Mouse (Mus musculus) liver, embryonic 13.5 days (tissue): ENCODE data around the gene Pou6f2. TPM values are rescaled to one million over a fixed set of nuclear protein-coding genes. Genes with fewer than 3 reads are reported as not detected.

Source experiments
- ATAC-seq: fragments of 200-750 bp; cut with Nextera tagmentation; 2 replicates; pipeline ENCODE4 v1.8.0; 2017; ENCODE audit warnings: low read depth, mild to moderate bottlenecking, moderate number of reproducible peaks, moderate library complexity
- DNase-seq: peaks from one replicate; pipeline ENCODE4 v3.0.0; 2022
- H3K27ac ChIP-seq: fragments of 300-500 bp; sonication (generic); 2 replicates; pipeline ENCODE4 v1.5.1; 2015; ENCODE audit warnings: moderate library complexity, mild to moderate bottlenecking, inconsistent platforms
- H3K27me3 ChIP-seq: fragments of 300-500 bp; sonication (generic); 2 replicates; pipeline ENCODE4 v1.6.1; 2015; ENCODE audit warnings: mild to moderate bottlenecking, inconsistent platforms
- H3K36me3 ChIP-seq: fragments of 300-500 bp; sonication (generic); 2 replicates; pipeline ENCODE4 v1.6.1; 2015; ENCODE audit warnings: mild to moderate bottlenecking, inconsistent platforms
- H3K4me1 ChIP-seq: fragments of 300-500 bp; sonication (generic); replicated peaks from 2 replicates; pipeline ENCODE4 v1.6.1; 2015; ENCODE audit warnings: inconsistent platforms
- H3K4me2 ChIP-seq: fragments of 300-500 bp; sonication (generic); 2 replicates; pipeline ENCODE4 v1.6.1; 2015; ENCODE audit warnings: inconsistent platforms, mild to moderate bottlenecking, moderate library complexity
- H3K4me3 ChIP-seq: fragments of 300-500 bp; sonication (generic); replicated peaks from 2 replicates; pipeline ENCODE4 v1.5.1; 2015; ENCODE audit warnings: mild to moderate bottlenecking, inconsistent platforms
- H3K9ac ChIP-seq: fragments of 300-500 bp; sonication (generic); 2 replicates; pipeline ENCODE4 v1.6.1; 2015; ENCODE audit warnings: mild to moderate bottlenecking, inconsistent platforms
- H3K9me3 ChIP-seq: fragments of 300-500 bp; sonication (generic); replicated peaks from 2 replicates; pipeline ENCODE4 v1.6.1; 2016; ENCODE audit warnings: inconsistent platforms
- WGBS: fragments of 180-500 bp; shearing (Covaris S2); methylation state at CpG from one replicate; pipeline ENCODE4 v1.1.7; 2015; ENCODE audit not compliant: insufficient replicate concordance; 5-methylcytosine and 5-hydroxymethylcytosine counted together
- polyA plus RNA-seq: library from polyadenylated mRNA; unstranded; fragments of >200 nt; fragmentation: Nextera tagmentation; extraction: Ambion mirVana; gene quantifications from 2 replicates; pipeline ENCODE4 v1.2.1, GENCODE M21; 2015

The Pou6f2 gene
- polyA plus RNA-seq, 1 experiment from 2014 or later = not detected

DNA sequence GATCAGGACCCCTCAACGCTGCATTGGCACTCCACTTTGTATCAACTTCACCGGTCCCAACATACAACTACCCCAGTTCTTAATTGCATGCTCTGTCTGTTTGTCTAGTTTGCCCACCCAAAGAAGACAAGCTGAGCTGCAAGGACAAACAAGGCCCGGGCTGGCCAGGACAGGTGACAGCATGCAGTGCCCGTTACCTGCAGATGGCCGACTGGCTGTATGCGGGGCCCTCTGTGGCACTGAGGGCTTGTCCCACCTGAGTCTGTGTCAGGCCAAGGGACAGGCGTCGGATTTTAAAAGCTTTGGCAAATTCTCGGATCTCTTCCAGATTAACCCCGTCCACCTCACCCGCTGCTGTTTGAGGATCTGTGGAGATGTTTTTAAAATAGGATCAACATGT lies 268.7 kb downstream of the Pou6f2 start:
- 73% methylated on average over 11 of the region's 11 CpGs for WGBS

GRCm38 (mm10) chr13:18128053-18128452 lies 269.4 kb downstream of the Pou6f2 start:
- Histone ChIP-seq H3K4me1 (no peaks in the 10 kb centered on the region), H3K27me3 (peaks cover 7% of the 10 kb centered on the region; the same call in 1 of the 2 replicates), H3K4me3 (no peak overlapping the region), H3K9me3 (no peaks in the 10 kb centered on the region), H3K27ac (no peak overlapping the region), H3K9ac (no peak overlapping the region), H3K4me2 (no peak overlapping the region), H3K36me3 (no peaks in the 10 kb centered on the region)
- 41% methylated on average over 4 of the region's 4 CpGs for WGBS
- ATAC-seq = no peak
- DNase-seq = no peak

More for the DNA sequence above, 268.7 kb downstream of the Pou6f2 start:
- Histone ChIP-seq H3K4me2 (no peak overlapping the region), H3K4me3 (no peak overlapping the region), H3K4me1 (no peaks in the 10 kb centered on the region), H3K9ac (no peak overlapping the region), H3K27me3 (peaks cover 7% of the 10 kb centered on the region; the same call in 1 of the 2 replicates), H3K9me3 (no peaks in the 10 kb centered on the region), H3K36me3 (no peaks in the 10 kb centered on the region), H3K27ac (no peak overlapping the region)
- no peak for DNase-seq
- no peak for ATAC-seq

GRCm38 (mm10) chr13:18126111-18126510 lies 271.4 kb downstream of the Pou6f2 start:
- no peak for ATAC-seq
- no peaks in the 10 kb centered on the region for H3K36me3 ChIP-seq
- no peak overlapping the region for H3K9ac ChIP-seq
- no peaks in the 10 kb centered on the region for H3K4me1 ChIP-seq
- H3K9me3 ChIP-seq = no peaks in the 10 kb centered on the region
- WGBS = 62% methylated on average over 2 of the region's 2 CpGs
- no peak overlapping the region for H3K4me3 ChIP-seq
- DNase-seq = no peak
- peaks cover 7% of the 10 kb centered on the region; the same call in 1 of the 2 replicates for H3K27me3 ChIP-seq
- H3K4me2 ChIP-seq = no peak overlapping the region
- no peak overlapping the region for H3K27ac ChIP-seq

- H3K27ac ChIP-seq = no peak overlapping the region
- H3K4me3 ChIP-seq = no peak overlapping the region
- WGBS = 49% methylated on average over 15 of the region's 15 CpGs
- peaks cover 7% of the 10 kb centered on the region; the same call in 1 of the 2 replicates for H3K27me3 ChIP-seq
- H3K36me3 ChIP-seq = no peaks in the 10 kb centered on the region
- H3K4me2 ChIP-seq = no peak overlapping the region
- no peaks in the 10 kb centered on the region for H3K4me1 ChIP-seq
- no peak for ATAC-seq
- no peak for DNase-seq
- no peaks in the 10 kb centered on the region for H3K9me3 ChIP-seq
- H3K9ac ChIP-seq = no peak overlapping the region
Measured at GRCm38 (mm10) chr13:18125226-18126000, 272.1 kb downstream of the Pou6f2 start.

GRCm38 (mm10) chr13:18124368-18124767 lies 273.1 kb downstream of the Pou6f2 start:
- no peak for DNase-seq
- 8% methylated on average over 13 of the region's 13 CpGs for WGBS
- Histone ChIP-seq H3K36me3 (no peaks in the 10 kb centered on the region), H3K9ac (no peak overlapping the region), H3K9me3 (no peaks in the 10 kb centered on the region), H3K4me3 (no peak overlapping the region), H3K4me2 (0 out of 2 replicates have a peak overlapping the region, but pooled peaks have one; percentile 21), H3K4me1 (no peaks in the 10 kb centered on the region), H3K27ac (no peak overlapping the region), H3K27me3 (peaks cover 7% of the 10 kb centered on the region; the same call in 1 of the 2 replicates)
- no peak for ATAC-seq

- no peak overlapping the region for H3K4me3 ChIP-seq
- no peak overlapping the region for H3K9ac ChIP-seq
- no peak overlapping the region for H3K27ac ChIP-seq
- no peaks in the 10 kb centered on the region for H3K9me3 ChIP-seq
- DNase-seq = no peak
- no peak overlapping the region for H3K4me2 ChIP-seq
- no peaks in the 10 kb centered on the region for H3K4me1 ChIP-seq
- no peak for ATAC-seq
- WGBS = 70% methylated on average over 2 of the region's 2 CpGs
- H3K27me3 ChIP-seq = peaks cover 5% of the 10 kb centered on the region; the same call in 1 of the 2 replicates
- H3K36me3 ChIP-seq = no peaks in the 10 kb centered on the region
Measured at GRCm38 (mm10) chr13:18120406-18120805, 277.1 kb downstream of the Pou6f2 start.

- Histone ChIP-seq H3K36me3 (no peaks in the 10 kb centered on the region), H3K27me3 (no peaks in the 10 kb centered on the region), H3K4me1 (no peaks in the 10 kb centered on the region), H3K4me3 (no peak overlapping the region), H3K4me2 (no peak overlapping the region), H3K9ac (no peak overlapping the region), H3K9me3 (no peaks in the 10 kb centered on the region), H3K27ac (no peak overlapping the region)
- WGBS = 49% methylated on average over 10 of the region's 10 CpGs
- no peak for DNase-seq
- no peak for ATAC-seq
Measured at GRCm38 (mm10) chr13:18081443-18082119, 315.9 kb downstream of the Pou6f2 start.
